Mouse (Mus musculus) hindbrain, embryonic 16.5 days (tissue): Measurements from ENCODE around the gene Ccdc182. TPM values are rescaled to one million over a fixed set of nuclear protein-coding genes. Genes with fewer than 3 reads are reported as not detected.
A peak's percentile ranks its signal among the peaks of the same experiment; 100 is the strongest.

Source experiments
- ATAC-seq: fragments of 200-750 bp; cut with Nextera tagmentation; 2 replicates; pipeline ENCODE4 v1.8.0; 2017; ENCODE audit warnings: moderate TSS enrichment, moderate library complexity
- H3K27ac ChIP-seq: fragments of 300-500 bp; sonication (generic); 2 replicates; pipeline ENCODE4 v1.5.1; 2014; ENCODE audit warnings: low read depth, mild to moderate bottlenecking, control low read depth, low read length, moderate library complexity
- H3K27me3 ChIP-seq: fragments of 300-500 bp; sonication (generic); replicated peaks from 2 replicates; pipeline ENCODE4 v1.6.1; 2014; ENCODE audit warnings: low read length; ENCODE audit not compliant: control insufficient read depth, insufficient read depth
- H3K36me3 ChIP-seq: fragments of 300-500 bp; sonication (generic); 2 replicates; pipeline ENCODE4 v1.6.1; 2014; ENCODE audit warnings: mild to moderate bottlenecking, low read length, moderate library complexity, mixed read lengths; ENCODE audit not compliant: control insufficient read depth, insufficient read depth
- H3K4me1 ChIP-seq: fragments of 300-500 bp; sonication (generic); 2 replicates; pipeline ENCODE4 v1.6.1; 2014; ENCODE audit warnings: low read depth, low read length; ENCODE audit not compliant: control insufficient read depth, insufficient read depth
- H3K4me2 ChIP-seq: fragments of 300-500 bp; sonication (generic); 2 replicates; pipeline ENCODE4 v1.6.1; 2014; ENCODE audit warnings: mild to moderate bottlenecking, low read length, control low read depth, moderate library complexity
- H3K4me3 ChIP-seq: fragments of 300-500 bp; sonication (generic); 2 replicates; pipeline ENCODE4 v1.5.1; 2014; ENCODE audit warnings: mild to moderate bottlenecking, low read length, control low read depth, moderate library complexity
- H3K9ac ChIP-seq: fragments of 300-500 bp; sonication (generic); 2 replicates; pipeline ENCODE4 v1.6.1; 2014; ENCODE audit warnings: low read depth, mild to moderate bottlenecking, control low read depth, low read length, moderate library complexity
- H3K9me3 ChIP-seq: fragments of 300-500 bp; sonication (generic); 2 replicates; pipeline ENCODE4 v1.6.1; 2014; ENCODE audit warnings: mild to moderate bottlenecking, low read length, moderate library complexity; ENCODE audit not compliant: control insufficient read depth
- WGBS: fragments of 180-500 bp; shearing (Covaris S2); extraction: QIAGEN DNeasy Blood & Tissue Kit; methylation state at CpG from one replicate; pipeline ENCODE4 v1.1.7; 2014; 5-methylcytosine and 5-hydroxymethylcytosine counted together
- polyA plus RNA-seq: library from polyadenylated mRNA; unstranded; fragments of >200 nt; fragmentation: Nextera tagmentation; extraction: Ambion mirVana; gene quantifications from 2 replicates; pipeline ENCODE4 v1.2.1, GENCODE M21; 2015

Gene Ccdc182
- 0.13 TPM in 1 of 2 replicates, not detected in the other for polyA plus RNA-seq

DNA sequence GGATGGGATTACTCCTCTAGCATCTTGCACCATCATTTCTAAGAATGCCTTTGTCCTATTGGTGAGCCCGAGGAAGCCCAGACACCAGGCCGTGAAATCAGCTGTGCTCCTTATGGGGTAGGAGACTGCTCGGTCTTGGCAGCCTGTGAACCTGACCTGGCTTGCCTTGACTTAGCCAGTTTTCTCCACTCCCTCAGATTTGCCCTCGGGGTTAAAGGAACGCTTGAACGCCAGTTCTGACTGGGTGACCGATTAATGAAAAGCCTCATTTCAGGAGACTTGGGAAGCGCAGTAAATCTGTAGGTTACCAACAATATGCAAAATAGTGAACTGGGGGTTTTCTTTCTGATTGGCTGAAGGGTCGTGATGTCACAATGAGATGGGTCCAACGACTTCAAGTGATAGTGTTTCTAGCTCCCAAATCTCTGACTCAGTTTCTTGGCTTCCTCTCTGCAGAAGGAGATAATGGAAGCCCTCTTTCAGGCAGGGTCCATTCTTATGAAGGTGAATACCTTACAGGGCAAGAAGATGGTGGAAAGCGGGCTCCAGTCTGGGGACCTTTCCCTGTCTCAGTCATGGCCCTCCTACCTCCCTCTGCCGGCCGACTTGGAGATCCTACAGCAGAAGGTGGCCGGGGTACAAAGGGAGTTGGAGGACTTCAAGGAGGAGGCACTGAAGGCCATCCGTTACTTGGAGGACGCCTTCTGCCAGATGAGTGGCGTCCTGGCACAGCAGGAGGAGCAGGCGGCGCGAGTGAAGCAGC is at the start of gene Ccdc182:
Ccdc182 (plus strand) TSS at position 428 of the 763 bp plus-strand sequence.
- no peaks in the 10 kb centered on the region for H3K36me3 ChIP-seq
- H3K9ac ChIP-seq: peak within 1 kb of the TSS; percentile 54
- H3K4me3 ChIP-seq: peak within 1 kb of the TSS; percentile 8; the same call in 1 of the 2 replicates
- no peaks in the 10 kb centered on the region for H3K9me3 ChIP-seq
- no peaks in the 10 kb centered on the region for H3K27me3 ChIP-seq
- H3K4me1 ChIP-seq: peaks cover 14% of the 10 kb centered on the region
- H3K27ac ChIP-seq: peak within 1 kb of the TSS; percentile 24; the same call in 1 of the 2 replicates
- WGBS: 29% methylated on average over 20 of the region's 20 CpGs
- H3K4me2 ChIP-seq: peak within 1 kb of the TSS; percentile 54
- ATAC-seq: no peak

- H3K36me3 ChIP-seq: no peaks in the 10 kb centered on the region
- H3K27ac ChIP-seq: no peak overlapping the region
- H3K9ac ChIP-seq: no peak overlapping the region
- no peak overlapping the region for H3K4me2 ChIP-seq
- WGBS: 70% methylated on average over 14 of the region's 14 CpGs
- peaks cover 11% of the 10 kb centered on the region for H3K4me1 ChIP-seq
- H3K4me3 ChIP-seq: no peak overlapping the region
- no peaks in the 10 kb centered on the region for H3K9me3 ChIP-seq
- ATAC-seq: no peak
- H3K27me3 ChIP-seq: no peaks in the 10 kb centered on the region
Measured at GRCm38 (mm10) chr11:88245581-88246170, 48.2 kb upstream of the Ccdc182 start.

GRCm38 (mm10) chr11:88248636-88249035 is 45.2 kb upstream of the Ccdc182 start:
- H3K9me3 ChIP-seq: no peaks in the 10 kb centered on the region
- no peaks in the 10 kb centered on the region for H3K36me3 ChIP-seq
- no peak overlapping the region for H3K4me3 ChIP-seq
- no peak for ATAC-seq
- no peak overlapping the region for H3K27ac ChIP-seq
- H3K27me3 ChIP-seq: no peaks in the 10 kb centered on the region
- peaks cover 17% of the 10 kb centered on the region for H3K4me1 ChIP-seq
- H3K9ac ChIP-seq: no peak overlapping the region
- H3K4me2 ChIP-seq: no peak overlapping the region
- 48% methylated on average over 5 of the region's 5 CpGs for WGBS

DNA sequence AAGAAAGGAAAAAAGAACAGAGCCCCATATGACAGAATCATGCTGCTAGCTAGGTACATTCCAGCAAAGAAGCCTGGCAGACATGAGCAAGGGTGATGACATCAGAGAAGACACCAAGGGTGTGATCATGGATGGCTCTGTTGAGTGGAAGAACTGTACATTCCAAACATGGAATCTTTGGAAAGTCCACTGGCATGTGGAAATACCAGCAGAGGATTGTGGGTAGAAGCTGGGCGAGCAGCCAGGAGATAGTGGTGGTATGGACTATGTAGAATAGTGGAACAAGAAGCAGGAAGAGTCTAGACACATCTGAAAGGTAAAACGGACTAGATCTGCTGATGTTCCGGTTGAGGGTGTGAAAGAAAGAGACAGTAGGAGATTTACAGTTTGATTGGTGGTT is 43.3 kb upstream of the Ccdc182 start:
- Histone ChIP-seq H3K4me1 (peaks cover 20% of the 10 kb centered on the region), H3K27me3 (no peaks in the 10 kb centered on the region), H3K27ac (no peak overlapping the region), H3K4me3 (no peak overlapping the region), H3K36me3 (no peaks in the 10 kb centered on the region), H3K4me2 (no peak overlapping the region), H3K9ac (no peak overlapping the region), H3K9me3 (no peaks in the 10 kb centered on the region)
- no peak for ATAC-seq
- 91% methylated on average over 3 of the region's 3 CpGs for WGBS

DNA sequence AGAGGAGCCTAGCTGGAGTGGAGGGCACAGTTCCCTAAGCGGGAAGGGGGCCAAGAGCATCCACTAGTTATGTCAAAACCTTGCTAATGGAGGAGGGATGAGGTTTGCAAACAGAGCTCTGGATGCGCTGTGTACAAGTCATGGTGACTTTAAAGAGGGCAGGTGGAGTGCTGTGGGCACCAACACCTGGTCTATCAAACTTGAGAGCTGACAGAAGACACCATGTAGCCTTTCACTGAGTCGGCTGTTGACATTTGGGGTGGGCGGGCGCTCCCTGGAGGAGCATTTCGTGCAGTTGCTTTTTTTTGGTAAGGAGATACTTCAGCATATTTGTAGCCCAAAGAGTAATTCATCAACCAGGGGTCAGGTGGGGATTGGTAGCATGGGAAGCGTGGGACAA is 42.6 kb upstream of the Ccdc182 start:
- Histone ChIP-seq H3K9ac (no peak overlapping the region), H3K9me3 (no peaks in the 10 kb centered on the region), H3K4me1 (peaks cover 20% of the 10 kb centered on the region), H3K27ac (no peak overlapping the region), H3K4me3 (no peak overlapping the region), H3K4me2 (no peak overlapping the region), H3K36me3 (no peaks in the 10 kb centered on the region), H3K27me3 (no peaks in the 10 kb centered on the region)
- no peak for ATAC-seq
- WGBS: 63% methylated on average over 7 of the region's 7 CpGs

- Histone ChIP-seq H3K9ac (peak overlapping the region; percentile 35; the same call in 1 of the 2 replicates), H3K4me1 (peaks cover 20% of the 10 kb centered on the region), H3K4me3 (peak overlapping the region; percentile 19; the same call in 1 of the 2 replicates), H3K36me3 (no peaks in the 10 kb centered on the region), H3K27me3 (no peaks in the 10 kb centered on the region), H3K9me3 (no peaks in the 10 kb centered on the region), H3K27ac (peak overlapping the region; percentile 65), H3K4me2 (peak overlapping the region; percentile 37)
- WGBS: 12% methylated on average over 22 of the region's 22 CpGs
- ATAC-seq: peak; percentile 93
Measured at GRCm38 (mm10) chr11:88251972-88252766, 41.7 kb upstream of the Ccdc182 start.

- Histone ChIP-seq H3K27ac (peak overlapping the region; percentile 65), H3K4me1 (peaks cover 20% of the 10 kb centered on the region), H3K4me3 (no peak overlapping the region), H3K27me3 (no peaks in the 10 kb centered on the region), H3K36me3 (no peaks in the 10 kb centered on the region), H3K4me2 (no peak overlapping the region), H3K9ac (peak overlapping the region; percentile 35), H3K9me3 (no peaks in the 10 kb centered on the region)
- 12% methylated on average over 14 of the region's 18 CpGs for WGBS
- ATAC-seq: peak; percentile 78
Measured at GRCm38 (mm10) chr11:88252767-88253513, 40.9 kb upstream of the Ccdc182 start.

GRCm38 (mm10) chr11:88253514-88254167 is 40.2 kb upstream of the Ccdc182 start:
- Histone ChIP-seq H3K36me3 (no peaks in the 10 kb centered on the region), H3K27ac (peak overlapping the region; percentile 65), H3K4me2 (no peak overlapping the region), H3K27me3 (no peaks in the 10 kb centered on the region), H3K9me3 (no peaks in the 10 kb centered on the region), H3K4me3 (no peak overlapping the region), H3K4me1 (peaks cover 20% of the 10 kb centered on the region), H3K9ac (no peak overlapping the region; the same call in 1 of the 2 replicates)
- ATAC-seq: no peak
- WGBS: 20% methylated on average over 7 of the region's 7 CpGs
